Mouse (Mus musculus) brain, embryonic 14.5 days (tissue): Measurements from ENCODE around the gene Gm28051.

ENCODE experiments used
- CTCF ChIP-seq: fragments of 200-500 bp; IDR thresholded peaks from 2 replicates; pipeline ENCODE4 v1.5.1; 2012; ENCODE audit warnings: inconsistent platforms, mild to moderate bottlenecking, moderate library complexity, borderline replicate concordance; ENCODE audit not compliant: insufficient read depth, insufficient read length; ENCODE audit errors: extremely low read depth
- POLR2A ChIP-seq: fragments of 200-500 bp; IDR thresholded peaks from 2 replicates; pipeline ENCODE4 v1.6.1; 2012; ENCODE audit warnings: mild to moderate bottlenecking, inconsistent platforms, borderline replicate concordance; ENCODE audit not compliant: poor library complexity, insufficient read depth, insufficient read length, severe bottlenecking; ENCODE audit errors: extremely low read depth

DNA sequence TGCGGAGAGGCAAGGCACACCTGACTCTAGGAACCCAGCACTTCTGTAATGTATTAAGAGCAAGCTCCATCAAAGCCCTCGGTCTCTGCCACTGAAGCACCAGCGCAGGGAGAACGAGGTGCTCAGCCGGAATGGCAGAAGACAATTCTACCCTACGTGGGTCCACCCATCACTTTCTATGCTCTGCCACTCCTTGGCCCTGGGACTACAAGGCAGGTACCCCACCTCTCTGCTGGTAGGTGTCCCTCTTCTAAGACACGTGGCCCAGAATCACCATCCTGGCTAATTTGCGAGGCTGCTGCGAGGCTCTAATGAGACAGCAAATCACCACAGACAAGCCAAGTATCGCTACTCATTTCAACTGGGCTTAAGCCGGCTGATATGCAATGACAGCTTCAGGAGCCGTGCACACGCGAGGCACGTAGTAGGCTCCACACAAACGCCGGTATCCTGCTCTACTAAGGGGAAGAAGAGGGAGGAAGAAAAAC, 53.6 kb downstream of the Gm28051 start:
- TF ChIP-seq CTCF (no peak), POLR2A (no peak)
